Mouse (Mus musculus) liver, embryonic 14.5 days (tissue): Measurements from ENCODE around the gene Syn2. TPM values are rescaled to one million over a fixed set of nuclear protein-coding genes. Genes with fewer than 3 reads are reported as not detected.

ENCODE experiments used
- ATAC-seq: fragments of 200-750 bp; cut with Nextera tagmentation; 2 replicates; pipeline ENCODE4 v1.8.0; 2017; ENCODE audit warnings: moderate number of reproducible peaks, mild to moderate bottlenecking, moderate library complexity; ENCODE audit not compliant: insufficient read depth
- DNase-seq, 3 experiments: peaks; one replicate each; pipeline ENCODE4 v3.0.0-alpha.2; 2012 to 2013; ENCODE audit warnings: low read depth in 3 of 3, low spot score in 3 of 3
- H3K27ac ChIP-seq: fragments of 300-500 bp; sonication (generic); 2 replicates; pipeline ENCODE4 v1.5.1; 2014; ENCODE audit warnings: moderate library complexity, mild to moderate bottlenecking, control low read depth, inconsistent platforms
- H3K27me3 ChIP-seq: fragments of 300-500 bp; sonication (generic); 2 replicates; pipeline ENCODE4 v1.6.1; 2014; ENCODE audit warnings: mild to moderate bottlenecking, low read length, moderate library complexity; ENCODE audit not compliant: control insufficient read depth, insufficient read depth
- H3K36me3 ChIP-seq: fragments of 300-500 bp; sonication (generic); replicated peaks from 2 replicates; pipeline ENCODE4 v1.6.1; 2014; ENCODE audit warnings: low read depth; ENCODE audit not compliant: control insufficient read depth, insufficient read depth
- H3K4me1 ChIP-seq, 2 experiments: fragments of 200-500 bp in 1 of 2; fragments of 300-500 bp in 1 of 2; sonication (generic) in 1 of 2; replicated peaks; 2 replicates each; pipeline ENCODE4 v1.6.1; 2012 to 2014; ENCODE audit warnings: antibody characterized with exemption in 1 of 2, inconsistent platforms in 1 of 2, low read length in 1 of 2; ENCODE audit not compliant: control insufficient read depth in 2 of 2, insufficient read depth in 2 of 2
- H3K4me2 ChIP-seq: fragments of 300-500 bp; sonication (generic); 2 replicates; pipeline ENCODE4 v1.6.1; 2014; ENCODE audit warnings: low read depth, mild to moderate bottlenecking, control low read depth, moderate library complexity
- H3K4me3 ChIP-seq, 2 experiments: fragments of 200-500 bp in 1 of 2; fragments of 300-500 bp in 1 of 2; sonication (generic) in 1 of 2; 2 replicates each; pipeline ENCODE4 v1.5.1; 2012 to 2014; ENCODE audit warnings: low read depth in 2 of 2, low read length in 2 of 2, mild to moderate bottlenecking in 2 of 2, control low read depth in 1 of 2, inconsistent platforms in 1 of 2, moderate library complexity in 1 of 2; ENCODE audit not compliant: insufficient read depth in 1 of 2
- H3K9ac ChIP-seq: fragments of 300-500 bp; sonication (generic); replicated peaks from 2 replicates; pipeline ENCODE4 v1.6.1; 2014; ENCODE audit warnings: mild to moderate bottlenecking, control low read depth, moderate library complexity
- H3K9me3 ChIP-seq: fragments of 300-500 bp; sonication (generic); 2 replicates; pipeline ENCODE4 v1.6.1; 2016; ENCODE audit warnings: low read length, mixed read lengths; ENCODE audit not compliant: control insufficient read depth
- CTCF ChIP-seq: IDR thresholded peaks from 2 replicates; pipeline ENCODE4 v1.5.1; 2016; ENCODE audit warnings: antibody characterized with exemption, low read depth, control low read depth
- EP300 ChIP-seq: IDR thresholded peaks from 2 replicates; pipeline ENCODE4 v1.6.1; 2016; ENCODE audit warnings: antibody characterized with exemption, low read depth
- WGBS: fragments of 180-500 bp; shearing (Covaris S2); extraction: QIAGEN DNeasy Blood & Tissue Kit; methylation state at CpG from one replicate; pipeline ENCODE4 v1.1.7; 2014; ENCODE audit not compliant: insufficient replicate concordance; 5-methylcytosine and 5-hydroxymethylcytosine counted together
- polyA plus RNA-seq, 2 experiments: library from polyadenylated mRNA; depleted of rRNA in 1 of 2; stranded (reverse) in 1 of 2; unstranded in 1 of 2; fragments of >200 nt; fragmentation: Nextera tagmentation in 1 of 2; extraction: Ambion mirVana in 1 of 2; gene quantifications; 2 replicates each; pipeline versions ENCODE4 v1.2.1 to v1.2.3; 2012 to 2014

Gene Syn2
- polyA plus RNA-seq, 2 experiments, result 0.04 TPM

GRCm38 (mm10) chr6:115174845-115175244 lies 40.1 kb downstream of the Syn2 start:
- H3K4me3 ChIP-seq, result no peak overlapping the region
- no peaks in the 10 kb centered on the region for H3K9me3 ChIP-seq
- no peaks in the 10 kb centered on the region for H3K36me3 ChIP-seq
- H3K27me3 ChIP-seq, result no peaks in the 10 kb centered on the region
- ATAC-seq (no peak), DNase-seq (no peak)
- WGBS, result 20% methylated on average over 3 of the region's 3 CpGs
- H3K4me2 ChIP-seq, result no peak overlapping the region
- H3K4me1 ChIP-seq, result no peaks in the 10 kb centered on the region
- no peak overlapping the region for H3K27ac ChIP-seq
- TF ChIP-seq CTCF, result peak; percentile 59
- TF ChIP-seq EP300, result no peak
- no peak overlapping the region for H3K9ac ChIP-seq

DNA sequence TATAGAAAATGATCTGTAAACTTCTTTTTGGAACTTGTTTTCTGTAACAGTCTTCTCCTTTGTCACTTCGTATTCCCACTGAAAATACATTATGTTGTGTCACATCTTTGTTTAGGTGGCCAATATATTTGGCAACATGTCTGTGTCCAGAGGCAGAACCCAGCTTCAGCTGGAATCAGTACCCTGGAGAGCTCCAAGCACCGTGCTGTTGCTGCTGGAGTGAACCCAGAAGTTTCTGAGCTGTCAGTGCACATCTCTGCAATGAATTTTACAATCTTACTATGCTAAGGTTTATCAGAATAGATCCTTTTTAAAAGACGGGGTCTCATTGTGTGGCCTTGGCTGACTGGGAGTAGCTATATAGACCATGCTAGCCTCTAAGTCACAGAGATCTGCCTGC lies 44.1 kb downstream of the Syn2 start:
- TF ChIP-seq EP300 (no peak), CTCF (no peak)
- H3K4me1 ChIP-seq, result no peaks in the 10 kb centered on the region
- H3K4me2 ChIP-seq, result no peak overlapping the region
- H3K9me3 ChIP-seq, result no peaks in the 10 kb centered on the region
- H3K4me3 ChIP-seq, result no peak overlapping the region
- H3K36me3 ChIP-seq, result no peaks in the 10 kb centered on the region
- H3K9ac ChIP-seq, result no peak overlapping the region
- DNase-seq, result peak in 1 of 3 experiments; percentile 2
- no peak overlapping the region for H3K27ac ChIP-seq
- ATAC-seq, result no peak
- H3K27me3 ChIP-seq, result no peaks in the 10 kb centered on the region
- 23% methylated on average over 3 of the region's 3 CpGs for WGBS

DNA sequence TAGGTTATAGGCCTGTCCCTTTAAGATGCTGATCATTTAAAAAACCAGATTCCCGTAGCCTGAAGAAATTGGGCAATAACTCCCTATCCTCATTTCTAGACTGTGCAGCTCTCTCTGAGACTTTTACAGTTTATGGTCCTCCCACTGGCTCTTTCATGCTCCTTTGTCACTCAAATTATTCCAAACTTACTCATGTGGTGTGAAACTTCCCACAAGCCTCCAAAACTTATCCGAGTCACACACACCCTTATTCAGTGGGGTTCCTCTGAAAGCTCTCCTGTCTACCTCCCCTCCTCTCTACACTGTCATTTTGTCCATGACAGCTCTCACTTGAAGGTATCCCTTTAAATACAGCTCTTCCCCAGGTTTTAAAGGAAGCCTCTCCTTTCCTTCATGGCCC lies 46.4 kb downstream of the Syn2 start:
- no peak for DNase-seq
- Histone ChIP-seq H3K9me3 (no peaks in the 10 kb centered on the region), H3K4me3 (no peak overlapping the region), H3K27ac (no peak overlapping the region), H3K36me3 (no peaks in the 10 kb centered on the region), H3K27me3 (no peaks in the 10 kb centered on the region), H3K9ac (no peak overlapping the region), H3K4me2 (no peak overlapping the region), H3K4me1 (no peaks in the 10 kb centered on the region)
- TF ChIP-seq EP300, result no peak
- ATAC-seq, result no peak
- WGBS, result 51% methylated on average over 2 of the region's 2 CpGs

GRCm38 (mm10) chr6:115191111-115191510 lies 56.4 kb downstream of the Syn2 start:
- TF ChIP-seq CTCF (no peak), EP300 (no peak)
- Histone ChIP-seq H3K4me1 (no peaks in the 10 kb centered on the region), H3K4me3 (no peak overlapping the region), H3K9me3 (no peaks in the 10 kb centered on the region), H3K9ac (no peak overlapping the region), H3K36me3 (no peaks in the 10 kb centered on the region), H3K27ac (no peak overlapping the region), H3K27me3 (no peaks in the 10 kb centered on the region), H3K4me2 (no peak overlapping the region)
- DNase-seq (no peak), ATAC-seq (no peak)
- WGBS, result 61% methylated on average over 7 of the region's 7 CpGs

- TF ChIP-seq EP300 (0 out of 2 replicates have a peak, but pooled peaks have one; percentile 14), CTCF (no peak)
- ATAC-seq, result no peak
- no peaks in the 10 kb centered on the region for H3K9me3 ChIP-seq
- H3K4me1 ChIP-seq, result no peaks in the 10 kb centered on the region; a peak in 1 of 4 replicates
- no peak for DNase-seq
- no peak overlapping the region for H3K27ac ChIP-seq
- H3K36me3 ChIP-seq, result no peaks in the 10 kb centered on the region
- no peak overlapping the region for H3K9ac ChIP-seq
- H3K4me3 ChIP-seq, result no peak overlapping the region
- 34% methylated on average over 3 of the region's 3 CpGs for WGBS
- no peak overlapping the region for H3K4me2 ChIP-seq
- H3K27me3 ChIP-seq, result no peaks in the 10 kb centered on the region
Measured at GRCm38 (mm10) chr6:115200753-115201152, 66.1 kb downstream of the Syn2 start.
